Mouse (Mus musculus) C2C12 (cell line): ENCODE measurements around the gene Cox17. TPM values are rescaled to one million over a fixed set of nuclear protein-coding genes. Genes with fewer than 3 reads are reported as not detected.

Experiments used
- H3K27me3 ChIP-seq: one replicate; pipeline ENCODE4 v1.6.1; 2011; ENCODE audit not compliant: control insufficient read depth, insufficient read depth, insufficient read length
- H3K36me3 ChIP-seq: one replicate; pipeline ENCODE4 v1.6.1; 2011; ENCODE audit not compliant: control insufficient read depth, insufficient read depth
- H3K4me3 ChIP-seq: one replicate; pipeline ENCODE4 v1.5.1; 2011; ENCODE audit warnings: mild to moderate bottlenecking, control low read depth; ENCODE audit not compliant: poor library complexity, insufficient read depth, severe bottlenecking
- H3K79me2 ChIP-seq: one replicate; pipeline ENCODE4 v1.6.1; 2011; ENCODE audit not compliant: control insufficient read depth, insufficient read depth
- H3K79me3 ChIP-seq: one replicate; pipeline ENCODE4 v1.6.1; 2011; ENCODE audit warnings: low read depth, control low read depth
- H3ac ChIP-seq: one replicate; pipeline ENCODE3; 2011; ENCODE audit warnings: low read depth; ENCODE audit not compliant: control insufficient read depth, insufficient read length
- CEBPB ChIP-seq: IDR thresholded peaks from one replicate; pipeline ENCODE4 v1.6.1; 2011; ENCODE audit warnings: low read depth, mild to moderate bottlenecking, control low read depth, moderate library complexity
- CTCF ChIP-seq: IDR thresholded peaks from one replicate; pipeline ENCODE4 v1.5.1; 2011; ENCODE audit not compliant: control insufficient read depth, insufficient read depth, insufficient read length
- FOSL1 ChIP-seq: IDR thresholded peaks from one replicate; pipeline ENCODE4 v1.8.0; 2011; ENCODE audit warnings: mild to moderate bottlenecking, low read length; ENCODE audit not compliant: poor library complexity, insufficient read depth, severe bottlenecking
- MAX ChIP-seq: IDR thresholded peaks from one replicate; pipeline ENCODE4 v1.6.1; 2011; ENCODE audit warnings: mild to moderate bottlenecking, control low read depth
- MYOD1 ChIP-seq: IDR thresholded peaks from one replicate; pipeline ENCODE4 v1.6.1; 2011; ENCODE audit warnings: low read depth; ENCODE audit not compliant: control insufficient read depth, insufficient read length
- MYOG ChIP-seq: IDR thresholded peaks from one replicate; pipeline ENCODE4 v1.6.1; 2011; ENCODE audit not compliant: control insufficient read depth, insufficient read length; ENCODE audit errors: extremely low read depth
- USF1 ChIP-seq: IDR thresholded peaks from one replicate; pipeline ENCODE4 v1.6.1; 2011; ENCODE audit warnings: low read depth, mild to moderate bottlenecking, control low read depth, moderate library complexity
- polyA plus RNA-seq: library from polyadenylated mRNA; unstranded; fragments of >200 nt; fragmentation: generic; extraction: Trizol; gene quantifications from one replicate; pipeline ENCODE4 v1.2.1, GENCODE M21; 2012; ENCODE audit warnings: missing spikeins

Gene Cox17
- polyA plus RNA-seq, 1 experiment, result 404 TPM

DNA sequence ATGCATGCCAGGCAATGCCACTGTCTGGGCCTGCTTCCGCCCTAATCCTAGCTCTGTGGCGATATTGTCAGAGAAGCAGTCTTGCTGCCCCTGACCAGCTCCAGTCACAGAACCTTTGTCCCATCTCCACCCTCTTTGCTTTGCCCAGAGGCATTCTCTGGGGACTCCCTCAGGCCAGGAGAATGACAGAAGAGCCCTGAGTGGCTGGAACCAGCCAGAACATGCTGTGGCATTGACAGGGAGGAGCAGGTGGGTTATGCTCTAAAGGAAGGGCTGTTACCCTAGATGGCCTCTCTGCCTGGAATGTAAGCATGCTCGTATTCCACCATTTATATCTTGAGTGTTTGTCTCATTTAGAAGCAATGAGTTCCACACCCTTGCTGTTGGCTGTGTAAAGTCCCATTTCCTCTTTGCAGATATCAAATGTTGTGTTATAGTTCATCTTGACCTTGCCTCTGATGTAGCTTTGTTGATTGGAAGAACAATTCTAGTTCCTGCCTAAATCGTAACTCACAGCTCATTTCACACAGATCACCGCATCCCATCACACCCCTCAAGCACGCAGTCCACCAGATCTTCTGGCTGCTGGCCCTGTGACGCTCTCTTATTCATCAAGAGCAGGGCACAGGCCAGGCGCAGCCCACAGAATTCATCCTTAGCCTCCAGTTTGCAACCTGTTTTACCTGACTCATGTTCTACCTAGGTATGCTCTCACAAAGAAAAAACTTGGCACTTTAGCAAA, 24.0 kb downstream of the Cox17 start:
- no peak overlapping the region for H3K4me3 ChIP-seq
- no peaks in the 10 kb centered on the region for H3K36me3 ChIP-seq
- H3ac ChIP-seq, result no peak overlapping the region
- peak; percentile 98 for TF ChIP-seq MYOD1
- no peak for TF ChIP-seq CTCF
- no peaks in the 10 kb centered on the region for H3K27me3 ChIP-seq
- H3K79me2 ChIP-seq, result no peaks in the 10 kb centered on the region
- H3K79me3 ChIP-seq, result no peaks in the 10 kb centered on the region

DNA sequence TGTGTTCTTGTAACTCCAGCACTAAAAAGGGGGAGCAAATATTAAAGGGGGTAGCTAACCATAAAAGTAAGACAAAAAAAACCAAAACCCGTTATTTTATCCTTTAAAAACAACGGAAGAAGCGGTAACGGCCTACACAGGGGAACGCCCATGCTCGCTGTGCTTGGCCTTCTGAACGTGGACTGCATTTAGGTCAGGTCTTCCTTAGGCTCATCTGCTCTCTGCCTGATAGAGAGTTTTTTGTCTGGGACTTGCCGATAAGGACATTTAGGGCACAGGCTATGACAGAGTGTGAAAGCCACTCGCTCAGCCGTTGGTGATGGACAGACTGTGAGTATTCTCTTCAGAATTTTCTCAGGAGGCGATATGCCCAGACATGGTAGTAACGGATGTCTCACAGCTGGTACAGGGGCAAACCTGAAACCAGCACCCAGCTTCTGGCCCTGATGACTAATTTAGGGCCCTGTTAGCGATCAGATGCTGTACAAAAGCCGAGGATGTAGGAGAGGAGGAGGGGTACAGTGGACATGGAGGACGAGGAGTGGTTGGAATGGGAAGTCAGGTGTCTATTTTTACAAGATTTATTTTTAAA, 25.0 kb downstream of the Cox17 start:
- TF ChIP-seq MYOG (no peak), MYOD1 (peak; percentile 59)
- no peaks in the 10 kb centered on the region for H3K27me3 ChIP-seq

DNA sequence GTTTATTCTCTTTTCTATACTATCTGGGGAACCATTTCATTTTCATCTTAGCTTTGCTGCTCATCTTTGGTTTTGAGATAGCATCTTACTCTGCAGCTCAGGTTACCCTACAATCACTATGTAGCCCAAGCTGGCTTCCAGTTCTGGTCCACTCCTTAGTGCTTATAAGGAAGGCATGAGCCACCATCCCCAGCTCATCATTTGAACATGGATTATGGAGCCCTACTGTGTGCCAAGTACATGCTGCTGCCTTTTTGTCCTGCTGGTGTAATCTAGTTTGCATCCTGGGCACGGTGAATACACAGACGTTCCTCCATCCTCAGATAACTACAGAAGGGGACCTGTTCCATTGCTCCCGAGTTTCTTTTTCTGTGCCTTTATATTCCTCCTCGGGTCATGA, 26.1 kb downstream of the Cox17 start:
- H3K79me2 ChIP-seq, result no peaks in the 10 kb centered on the region
- TF ChIP-seq MYOD1, result no peak
- TF ChIP-seq MAX, result no peak
- no peaks in the 10 kb centered on the region for H3K27me3 ChIP-seq
- H3K36me3 ChIP-seq, result no peaks in the 10 kb centered on the region
- H3K79me3 ChIP-seq, result no peaks in the 10 kb centered on the region
- no peak overlapping the region for H3ac ChIP-seq
- no peak overlapping the region for H3K4me3 ChIP-seq

More for the DNA sequence above, 25.0 kb downstream of the Cox17 start:
- Histone ChIP-seq H3K4me3 (no peak overlapping the region), H3K36me3 (no peaks in the 10 kb centered on the region), H3K79me2 (no peaks in the 10 kb centered on the region), H3ac (no peak overlapping the region), H3K79me3 (no peaks in the 10 kb centered on the region)

DNA sequence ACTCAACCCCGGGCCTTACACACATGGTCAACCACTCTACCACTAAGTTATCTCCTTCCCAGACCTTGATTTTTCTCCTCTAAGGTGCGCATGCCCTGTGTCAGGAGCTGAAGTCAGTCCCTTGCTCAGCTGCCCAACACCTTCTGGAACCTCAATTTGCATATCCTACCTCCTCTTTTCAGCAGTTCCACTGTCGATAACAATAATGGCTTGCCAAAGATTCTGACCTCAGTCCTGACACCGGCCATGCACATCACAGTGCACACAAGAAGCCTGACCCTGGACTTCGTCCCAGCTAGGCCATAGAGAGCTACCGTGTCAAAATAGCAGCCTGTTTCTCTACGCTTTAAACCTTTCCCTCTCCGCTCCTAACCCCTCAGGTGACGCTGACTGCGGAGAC, 26.6 kb downstream of the Cox17 start:
- H3ac ChIP-seq, result no peak overlapping the region
- no peaks in the 10 kb centered on the region for H3K27me3 ChIP-seq
- no peaks in the 10 kb centered on the region for H3K79me2 ChIP-seq
- no peak for TF ChIP-seq CTCF
- TF ChIP-seq USF1, result no peak
- no peak for TF ChIP-seq MAX
- TF ChIP-seq FOSL1, result no peak
- TF ChIP-seq CEBPB, result no peak
- TF ChIP-seq MYOD1, result no peak
- TF ChIP-seq MYOG, result no peak
- no peaks in the 10 kb centered on the region for H3K36me3 ChIP-seq
- H3K4me3 ChIP-seq, result no peak overlapping the region
- no peaks in the 10 kb centered on the region for H3K79me3 ChIP-seq

DNA sequence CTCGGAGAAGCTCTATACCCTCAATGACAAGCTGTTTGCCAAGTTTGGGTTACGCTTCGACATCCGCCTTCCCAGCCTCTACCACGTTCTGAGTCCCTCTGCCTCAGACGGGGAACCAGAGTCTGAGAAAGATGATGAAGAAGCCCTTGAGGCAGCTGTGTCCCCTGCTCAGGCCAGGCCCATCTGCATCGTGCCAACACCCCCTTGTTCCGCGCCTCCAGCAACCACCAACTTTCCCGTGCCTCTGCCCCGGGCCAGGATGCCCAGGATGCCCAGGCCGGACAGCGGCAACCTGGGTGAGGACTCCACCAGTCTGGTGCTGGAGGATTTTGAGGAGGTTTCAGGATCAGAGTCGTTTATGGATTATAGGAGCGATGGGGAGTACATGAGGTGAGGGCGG, 27.1 kb downstream of the Cox17 start:
- H3K79me2 ChIP-seq, result no peaks in the 10 kb centered on the region
- H3K4me3 ChIP-seq, result no peak overlapping the region
- TF ChIP-seq FOSL1, result no peak
- no peak for TF ChIP-seq CTCF
- no peak for TF ChIP-seq MYOD1
- TF ChIP-seq CEBPB, result no peak
- TF ChIP-seq MYOG, result no peak
- TF ChIP-seq MAX, result no peak
- TF ChIP-seq USF1, result no peak
- H3K27me3 ChIP-seq, result no peaks in the 10 kb centered on the region
- no peak overlapping the region for H3ac ChIP-seq
- H3K36me3 ChIP-seq, result no peaks in the 10 kb centered on the region
- H3K79me3 ChIP-seq, result no peaks in the 10 kb centered on the region

DNA sequence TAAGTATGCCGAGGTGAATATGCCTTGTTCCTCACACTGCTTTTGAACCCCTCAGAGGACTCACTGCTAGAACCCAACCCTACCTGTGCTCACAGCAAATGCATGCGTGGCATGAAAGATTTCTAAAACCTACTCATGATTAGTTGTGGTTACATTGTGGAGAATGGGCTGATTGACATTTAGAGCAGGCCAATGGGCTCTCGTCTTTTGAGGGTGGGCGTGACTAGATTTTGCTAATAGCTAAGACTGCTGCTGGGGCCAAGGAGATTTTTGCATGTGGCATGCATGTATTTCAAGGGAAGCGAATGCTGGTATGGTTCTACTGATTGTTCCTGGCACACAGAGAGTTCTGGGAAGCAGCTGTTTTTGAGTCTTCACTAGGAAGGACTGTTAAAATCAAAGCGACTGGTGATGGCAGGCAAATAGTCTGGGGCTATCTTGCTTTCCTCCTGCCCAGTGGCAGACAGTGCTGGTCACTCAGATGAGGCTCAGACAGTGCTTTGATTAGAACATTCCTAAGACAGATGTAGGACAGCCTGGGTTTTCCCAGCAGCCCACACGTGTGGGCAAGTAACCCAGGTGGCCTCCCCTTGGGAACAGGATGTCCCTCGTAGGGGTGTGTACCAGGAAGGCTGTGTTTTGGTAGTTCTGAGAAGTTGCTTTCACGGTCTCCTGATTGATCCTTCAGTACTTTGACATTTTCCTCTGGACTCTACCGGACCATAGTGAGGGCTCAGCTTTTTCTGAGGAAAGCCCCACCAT, 27.8 kb downstream of the Cox17 start:
- Histone ChIP-seq H3K4me3 (no peak overlapping the region), H3K36me3 (no peaks in the 10 kb centered on the region), H3K27me3 (no peaks in the 10 kb centered on the region), H3ac (no peak overlapping the region), H3K79me2 (no peaks in the 10 kb centered on the region), H3K79me3 (no peaks in the 10 kb centered on the region)
- TF ChIP-seq MYOG (no peak), MAX (no peak), USF1 (no peak), CEBPB (no peak), CTCF (no peak), FOSL1 (no peak), MYOD1 (no peak)
